Mouse (Mus musculus) heart, embryonic 16.5 days (tissue): ENCODE results near the gene Otop2. TPM values are rescaled to one million over a fixed set of nuclear protein-coding genes. Genes with fewer than 3 reads are reported as not detected.

Source experiments
- ATAC-seq: fragments of 200-750 bp; cut with Nextera tagmentation; replicated peaks from 2 replicates; pipeline ENCODE4 v1.8.0; 2017; ENCODE audit warnings: moderate number of reproducible peaks; ENCODE audit not compliant: insufficient read depth, low FRiP score; ENCODE audit errors: extremely low read depth
- H3K27ac ChIP-seq: fragments of 300-500 bp; sonication (generic); 2 replicates; pipeline ENCODE4 v1.5.1; 2014; ENCODE audit warnings: mild to moderate bottlenecking, low read length, control low read depth, moderate library complexity
- H3K27me3 ChIP-seq: fragments of 300-500 bp; sonication (generic); 2 replicates; pipeline ENCODE4 v1.6.1; 2014; ENCODE audit warnings: low read length, mixed read lengths; ENCODE audit not compliant: control insufficient read depth, insufficient read depth
- H3K36me3 ChIP-seq: fragments of 300-500 bp; sonication (generic); 2 replicates; pipeline ENCODE4 v1.6.1; 2014; ENCODE audit not compliant: control insufficient read depth, insufficient read depth
- H3K4me1 ChIP-seq: fragments of 300-500 bp; sonication (generic); 2 replicates; pipeline ENCODE4 v1.6.1; 2014; ENCODE audit warnings: low read length, mixed read lengths; ENCODE audit not compliant: control insufficient read depth, insufficient read depth
- H3K4me2 ChIP-seq: fragments of 300-500 bp; sonication (generic); 2 replicates; pipeline ENCODE4 v1.6.1; 2014; ENCODE audit warnings: low read depth, mild to moderate bottlenecking, control low read depth, low read length
- H3K4me3 ChIP-seq: fragments of 300-500 bp; sonication (generic); 2 replicates; pipeline ENCODE4 v1.5.1; 2014; ENCODE audit warnings: mild to moderate bottlenecking, control low read depth, low read length
- H3K9ac ChIP-seq: fragments of 300-500 bp; sonication (generic); 2 replicates; pipeline ENCODE4 v1.6.1; 2014; ENCODE audit warnings: low read length, control low read depth
- H3K9me3 ChIP-seq: fragments of 300-500 bp; sonication (generic); replicated peaks from 2 replicates; pipeline ENCODE4 v1.6.1; 2016; ENCODE audit warnings: low read length; ENCODE audit not compliant: control insufficient read depth
- WGBS: fragments of 180-500 bp; shearing (Covaris S2); extraction: QIAGEN DNeasy Blood & Tissue Kit; methylation state at CpG from one replicate; pipeline ENCODE4 v1.1.7; 2014; 5-methylcytosine and 5-hydroxymethylcytosine counted together
- polyA plus RNA-seq: library from polyadenylated mRNA; unstranded; fragments of >200 nt; fragmentation: Nextera tagmentation; extraction: Ambion mirVana; gene quantifications from 2 replicates; pipeline ENCODE4 v1.2.1, GENCODE M21; 2015

The Otop2 gene
- polyA plus RNA-seq, 1 experiment from 2014 or later = not detected

GRCm38 (mm10) chr11:115274178-115274577 is 32.8 kb upstream of the Otop2 start:
- WGBS = 72% methylated on average over 7 of the region's 7 CpGs
- H3K9me3 ChIP-seq = no peaks in the 10 kb centered on the region
- no peak overlapping the region for H3K4me2 ChIP-seq
- H3K4me1 ChIP-seq = peaks cover 11% of the 10 kb centered on the region
- H3K27ac ChIP-seq = no peak overlapping the region
- H3K27me3 ChIP-seq = no peaks in the 10 kb centered on the region; the same call in 1 of the 2 replicates
- no peak for ATAC-seq
- H3K4me3 ChIP-seq = no peak overlapping the region
- H3K36me3 ChIP-seq = no peaks in the 10 kb centered on the region
- no peak overlapping the region for H3K9ac ChIP-seq

DNA sequence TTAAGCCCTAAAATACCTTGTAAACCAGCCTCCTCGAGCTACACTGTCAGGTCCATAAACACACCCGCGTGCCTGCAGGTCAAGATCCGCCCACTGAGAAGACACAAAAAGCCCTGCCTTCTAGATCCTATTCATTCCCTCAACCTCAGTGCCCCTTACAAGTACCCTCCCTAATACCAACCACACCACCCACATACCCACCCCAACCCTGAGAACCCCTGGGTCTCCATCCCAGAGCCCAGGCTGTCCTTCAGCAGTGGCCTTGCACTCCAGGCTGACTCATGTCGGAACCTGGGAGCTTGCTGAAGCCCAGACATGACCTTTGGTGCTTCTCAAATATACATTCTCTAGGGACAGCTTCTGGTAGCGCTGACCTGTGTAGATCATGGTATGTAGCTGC is 32.2 kb upstream of the Otop2 start:
- WGBS = 87% methylated on average over 6 of the region's 6 CpGs
- Histone ChIP-seq H3K4me2 (no peak overlapping the region), H3K4me3 (no peak overlapping the region), H3K9ac (no peak overlapping the region), H3K36me3 (no peaks in the 10 kb centered on the region), H3K9me3 (no peaks in the 10 kb centered on the region), H3K27ac (no peak overlapping the region), H3K27me3 (no peaks in the 10 kb centered on the region), H3K4me1 (peaks cover 11% of the 10 kb centered on the region)
- ATAC-seq = no peak

DNA sequence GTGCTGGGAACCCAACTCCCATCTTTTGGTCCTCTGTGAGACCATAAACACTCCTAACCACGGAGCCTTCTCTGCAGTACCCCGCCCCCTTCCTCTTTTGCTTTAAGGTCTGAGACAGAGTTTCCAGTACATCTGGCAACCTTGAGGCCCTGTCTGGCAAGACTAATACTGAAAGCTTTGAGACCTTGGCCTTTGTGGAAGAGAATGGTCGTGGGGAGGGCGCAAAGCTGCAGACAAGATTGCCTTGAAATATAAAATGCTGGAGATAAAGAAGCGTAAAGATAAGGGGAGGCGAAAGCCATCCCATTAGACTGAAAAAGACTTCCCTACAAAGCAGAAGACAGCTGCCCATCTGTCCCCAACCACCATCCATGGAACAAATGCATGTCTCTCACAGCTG is 31.5 kb upstream of the Otop2 start:
- no peaks in the 10 kb centered on the region for H3K36me3 ChIP-seq
- H3K4me2 ChIP-seq = no peak overlapping the region
- H3K4me1 ChIP-seq = peaks cover 11% of the 10 kb centered on the region
- WGBS = 72% methylated on average over 6 of the region's 6 CpGs
- peak overlapping the region; percentile 23; the same call in 1 of the 2 replicates for H3K9ac ChIP-seq
- H3K27ac ChIP-seq = no peak overlapping the region
- no peak overlapping the region for H3K4me3 ChIP-seq
- H3K27me3 ChIP-seq = no peaks in the 10 kb centered on the region
- H3K9me3 ChIP-seq = no peaks in the 10 kb centered on the region
- no peak for ATAC-seq

DNA sequence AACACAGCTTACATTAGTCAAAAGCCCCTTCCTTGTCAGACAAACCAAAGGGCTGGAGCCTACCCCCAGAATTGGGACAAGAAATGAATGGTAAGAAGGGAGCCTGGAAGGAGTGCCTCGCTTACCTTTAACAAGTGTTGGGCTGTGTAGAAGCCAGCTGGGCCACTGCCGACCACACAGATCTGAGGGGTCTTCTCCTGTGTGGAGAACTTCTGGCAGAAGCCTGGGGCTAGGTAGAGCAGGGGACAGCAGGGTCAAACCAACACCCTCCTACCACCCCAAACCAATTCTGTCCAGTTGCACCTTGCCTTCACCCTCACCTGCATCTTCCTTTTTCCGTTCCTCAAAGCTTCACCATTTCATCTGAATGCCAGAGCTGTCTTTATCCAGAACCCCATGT is 31.0 kb upstream of the Otop2 start:
- Histone ChIP-seq H3K27ac (no peak overlapping the region), H3K9ac (peak overlapping the region; percentile 86), H3K9me3 (no peaks in the 10 kb centered on the region), H3K4me1 (peaks cover 11% of the 10 kb centered on the region), H3K4me3 (peak overlapping the region; percentile 70), H3K36me3 (no peaks in the 10 kb centered on the region), H3K4me2 (peak overlapping the region; percentile 85), H3K27me3 (no peaks in the 10 kb centered on the region)
- 62% methylated on average over 3 of the region's 3 CpGs for WGBS
- ATAC-seq = no peak

GRCm38 (mm10) chr11:115276780-115277603 is 30.0 kb upstream of the Otop2 start, which contains the start of gene Fdxr:
Gene Fdxr (minus strand): TSS chr11:115277050.
- WGBS = under 1% methylated on average over 42 of the region's 42 CpGs
- peak within 1 kb of the TSS; percentile 88 for H3K27ac ChIP-seq
- H3K36me3 ChIP-seq = no peaks in the 10 kb centered on the region
- peak within 1 kb of the TSS; percentile 86 for H3K9ac ChIP-seq
- H3K4me2 ChIP-seq = peak within 1 kb of the TSS; percentile 85
- ATAC-seq = peak; percentile 95
- peaks cover 11% of the 10 kb centered on the region for H3K4me1 ChIP-seq
- no peaks in the 10 kb centered on the region for H3K9me3 ChIP-seq
- H3K27me3 ChIP-seq = no peaks in the 10 kb centered on the region
- peak within 1 kb of the TSS; percentile 70 for H3K4me3 ChIP-seq

GRCm38 (mm10) chr11:115277604-115277975 is 29.4 kb upstream of the Otop2 start:
- 18% methylated on average over 7 of the region's 7 CpGs for WGBS

GRCm38 (mm10) chr11:115278176-115278575 is 28.8 kb upstream of the Otop2 start:
- peaks cover 11% of the 10 kb centered on the region for H3K4me1 ChIP-seq
- no peaks in the 10 kb centered on the region for H3K36me3 ChIP-seq
- no peak overlapping the region for H3K4me3 ChIP-seq
- H3K9ac ChIP-seq = no peak overlapping the region
- 72% methylated on average over 6 of the region's 6 CpGs for WGBS
- no peak for ATAC-seq
- no peaks in the 10 kb centered on the region for H3K9me3 ChIP-seq
- H3K4me2 ChIP-seq = peak overlapping the region; percentile 77; the same call in 1 of the 2 replicates
- no peaks in the 10 kb centered on the region for H3K27me3 ChIP-seq
- no peak overlapping the region for H3K27ac ChIP-seq

More at GRCm38 (mm10) chr11:115277604-115277975, 29.4 kb upstream of the Otop2 start:
- H3K27ac ChIP-seq = peak overlapping the region; percentile 88
- peak overlapping the region; percentile 77 for H3K4me2 ChIP-seq
- peaks cover 11% of the 10 kb centered on the region for H3K4me1 ChIP-seq
- no peaks in the 10 kb centered on the region for H3K9me3 ChIP-seq
- no peaks in the 10 kb centered on the region for H3K27me3 ChIP-seq
- H3K4me3 ChIP-seq = peak overlapping the region; percentile 70
- H3K9ac ChIP-seq = peak overlapping the region; percentile 74
- ATAC-seq = no peak
- H3K36me3 ChIP-seq = no peaks in the 10 kb centered on the region

DNA sequence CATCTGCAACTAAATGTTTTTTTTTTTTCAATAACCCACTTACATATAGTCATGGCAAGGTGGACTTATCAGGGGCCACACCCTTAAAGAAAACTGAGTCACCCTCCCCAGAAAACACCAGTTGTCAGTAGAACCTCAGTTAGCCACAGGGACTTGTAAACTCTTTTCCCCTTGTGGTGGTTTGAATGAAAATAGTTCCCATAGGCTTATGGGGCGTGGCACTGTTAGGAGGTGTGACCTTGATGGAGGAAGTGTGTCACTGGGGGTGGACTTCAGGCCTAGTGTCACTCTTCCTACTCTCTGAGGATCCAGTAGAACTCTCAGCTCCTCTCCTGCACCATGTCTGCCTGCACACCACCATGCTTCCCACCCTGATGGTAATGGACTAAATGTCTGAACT is 27.2 kb upstream of the Otop2 start:
- Histone ChIP-seq H3K27ac (no peak overlapping the region), H3K4me3 (no peak overlapping the region), H3K9me3 (no peaks in the 10 kb centered on the region), H3K4me1 (peaks cover 11% of the 10 kb centered on the region), H3K36me3 (no peaks in the 10 kb centered on the region), H3K9ac (no peak overlapping the region), H3K27me3 (no peaks in the 10 kb centered on the region), H3K4me2 (no peak overlapping the region)
- 59% methylated on average over 1 of the region's 1 CpGs for WGBS
- ATAC-seq = no peak

DNA sequence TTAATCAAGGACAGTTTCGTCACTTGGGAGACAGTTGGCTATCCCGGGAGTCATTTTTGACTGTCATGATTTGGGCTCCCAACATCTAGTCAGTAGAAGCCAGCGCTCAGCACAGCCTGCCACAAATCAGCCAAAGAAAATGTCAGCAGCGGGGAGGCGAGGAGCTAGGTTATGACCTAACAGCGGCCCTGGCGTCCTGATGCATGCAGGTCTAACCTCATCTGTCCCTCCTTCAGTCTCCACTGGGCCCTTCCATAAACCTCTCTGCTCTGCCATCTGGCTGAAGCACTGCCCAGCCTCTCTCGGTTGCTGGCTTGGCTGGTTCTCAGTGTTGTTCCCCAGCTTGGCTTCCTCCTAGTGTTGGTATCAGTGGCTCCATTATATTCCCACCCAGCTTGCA is 24.7 kb upstream of the Otop2 start:
- no peaks in the 10 kb centered on the region for H3K9me3 ChIP-seq
- ATAC-seq = no peak
- no peak overlapping the region for H3K9ac ChIP-seq
- WGBS = 56% methylated on average over 8 of the region's 8 CpGs
- no peaks in the 10 kb centered on the region for H3K27me3 ChIP-seq
- peaks cover 5% of the 10 kb centered on the region for H3K4me1 ChIP-seq
- H3K27ac ChIP-seq = no peak overlapping the region
- no peak overlapping the region for H3K4me2 ChIP-seq
- no peak overlapping the region for H3K4me3 ChIP-seq
- H3K36me3 ChIP-seq = no peaks in the 10 kb centered on the region
